Mouse (Mus musculus) adrenal gland, postnatal 14 days (tissue): ENCODE results near the gene Ociad2. TPM values are rescaled to one million over a fixed set of nuclear protein-coding genes. Genes with fewer than 3 reads are reported as not detected.
"Not testable (repeated sequence)": the region's sequence is repeated elsewhere in the genome, so short reads cannot be mapped to it uniquely, and the experiment has no call there.

Experiments used
- DNase-seq: peaks from one replicate; pipeline ENCODE4 v3.0.0; 2021; ENCODE audit warnings: mixed read lengths
- total RNA-seq: library from RNA; stranded (reverse); gene quantifications from 2 replicates; pipeline ENCODE4 v1.2.3, GENCODE M21; 2021

Gene Ociad2
- total RNA-seq, 1 experiment from 2014 or later: 20.6 TPM

GRCm38 (mm10) chr5:73353519-73353918 lies 12.7 kb upstream of the Ociad2 start:
- DNase-seq: no peak

DNA sequence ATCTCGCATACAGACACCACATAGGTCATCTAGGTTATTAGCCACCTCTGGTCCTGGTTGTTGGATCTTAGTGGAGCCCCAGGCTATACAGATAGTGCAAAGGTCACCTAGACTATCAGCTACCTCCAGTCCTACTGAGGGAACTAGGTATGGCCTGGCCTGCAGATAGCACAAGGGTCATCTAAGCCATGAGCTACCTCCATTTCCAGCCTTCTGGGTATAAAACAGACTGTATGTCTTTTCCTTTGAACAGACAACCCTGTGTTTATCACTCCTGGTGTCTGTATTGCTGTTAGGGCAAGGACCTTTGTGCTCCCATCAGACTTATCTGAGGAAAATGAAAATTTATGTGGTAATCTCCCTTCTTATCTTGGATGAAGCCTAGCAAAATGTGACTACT lies 11.0 kb upstream of the Ociad2 start:
- DNase-seq: no peak

DNA sequence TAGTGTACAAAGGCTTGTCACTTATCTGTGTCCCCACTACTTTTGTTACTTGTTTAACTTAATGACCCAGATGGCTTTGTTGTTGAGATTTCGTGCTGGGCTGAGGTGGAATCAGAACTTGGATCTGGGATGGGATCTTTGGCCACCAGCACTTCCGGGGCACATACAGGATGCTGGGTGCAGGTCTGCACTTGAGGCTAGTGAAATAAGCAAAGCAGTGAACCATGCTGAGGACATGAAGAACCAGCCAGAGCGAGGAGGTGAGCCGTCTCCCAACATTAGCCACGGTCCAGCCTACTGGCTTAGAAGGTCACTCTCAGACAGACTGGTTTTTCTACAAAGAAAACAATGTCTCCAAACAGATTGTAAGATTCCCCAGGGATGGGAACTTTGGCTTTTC lies 8.7 kb upstream of the Ociad2 start:
- DNase-seq: no peak

DNA sequence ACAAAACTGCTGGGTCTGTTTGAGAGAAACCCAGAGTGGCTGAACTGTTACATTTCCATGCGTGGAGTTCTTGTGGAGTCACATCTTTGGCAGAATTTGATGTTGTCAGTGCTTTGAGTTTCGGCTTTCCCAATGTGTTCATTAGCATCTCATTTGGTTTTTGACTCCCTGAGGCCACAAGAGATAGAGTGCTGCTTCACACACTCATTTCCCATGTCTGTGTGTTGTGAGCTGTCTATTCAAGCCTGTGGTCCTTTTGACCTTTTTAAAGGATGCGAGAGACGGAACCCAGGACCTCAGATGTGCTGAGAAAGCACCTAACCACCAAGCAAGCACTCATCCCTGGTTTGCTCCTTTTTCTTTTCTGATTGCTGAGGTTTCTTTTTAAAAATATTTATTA lies 4.4 kb upstream of the Ociad2 start:
- DNase-seq: no peak

DNA sequence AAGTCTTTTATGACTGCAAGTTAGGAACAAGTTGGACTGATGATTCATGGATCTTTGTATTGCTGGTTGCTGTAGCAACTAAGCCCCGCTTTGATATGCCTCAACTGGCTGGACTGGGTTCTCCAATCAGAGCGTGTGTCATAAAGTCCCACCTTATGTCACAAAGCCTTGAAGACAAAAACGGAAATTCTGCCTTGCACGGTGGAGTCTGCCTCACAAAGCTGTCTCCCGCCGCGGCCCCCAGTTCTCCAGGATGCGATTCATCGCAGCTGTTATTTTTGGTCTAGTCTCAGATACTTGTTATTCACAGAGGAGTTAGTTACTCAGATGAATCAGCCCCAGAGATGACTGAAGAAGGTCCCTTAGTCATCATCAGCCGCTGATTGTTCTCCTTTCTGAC lies 3.5 kb upstream of the Ociad2 start:
- peak; percentile 65 for DNase-seq

DNA sequence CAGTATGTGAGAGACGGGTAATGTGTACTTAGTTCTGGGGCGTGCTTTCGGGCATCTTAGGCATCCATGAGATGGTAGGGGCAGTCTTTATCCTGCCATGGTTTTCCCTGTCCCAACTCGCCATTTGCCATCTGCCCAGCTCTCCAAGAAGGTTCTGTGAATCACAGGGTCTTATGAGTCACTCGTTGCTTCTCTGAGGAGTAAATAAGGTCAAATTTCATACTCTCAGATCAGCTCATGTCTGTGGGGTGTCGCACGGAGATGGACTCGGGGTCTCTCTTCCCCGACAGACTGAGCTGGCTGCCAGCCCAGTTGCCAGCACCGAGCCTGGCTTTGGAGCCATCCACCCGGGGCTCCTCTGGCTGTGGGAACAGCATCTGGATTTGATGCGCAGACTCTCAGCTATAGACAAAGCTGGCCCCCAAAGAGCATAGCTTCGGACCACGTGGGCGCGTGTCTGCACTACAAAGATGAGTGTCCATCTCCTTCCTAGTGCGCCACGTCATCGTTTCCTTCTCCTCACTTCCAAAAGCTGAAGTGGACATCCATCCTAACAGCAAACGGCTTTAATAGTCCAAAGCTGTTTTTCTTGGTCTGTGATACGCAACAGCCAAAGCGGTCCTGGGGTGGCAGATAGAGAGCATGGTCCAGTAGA lies 2.0 kb upstream of the Ociad2 start:
- DNase-seq: no peak

DNA sequence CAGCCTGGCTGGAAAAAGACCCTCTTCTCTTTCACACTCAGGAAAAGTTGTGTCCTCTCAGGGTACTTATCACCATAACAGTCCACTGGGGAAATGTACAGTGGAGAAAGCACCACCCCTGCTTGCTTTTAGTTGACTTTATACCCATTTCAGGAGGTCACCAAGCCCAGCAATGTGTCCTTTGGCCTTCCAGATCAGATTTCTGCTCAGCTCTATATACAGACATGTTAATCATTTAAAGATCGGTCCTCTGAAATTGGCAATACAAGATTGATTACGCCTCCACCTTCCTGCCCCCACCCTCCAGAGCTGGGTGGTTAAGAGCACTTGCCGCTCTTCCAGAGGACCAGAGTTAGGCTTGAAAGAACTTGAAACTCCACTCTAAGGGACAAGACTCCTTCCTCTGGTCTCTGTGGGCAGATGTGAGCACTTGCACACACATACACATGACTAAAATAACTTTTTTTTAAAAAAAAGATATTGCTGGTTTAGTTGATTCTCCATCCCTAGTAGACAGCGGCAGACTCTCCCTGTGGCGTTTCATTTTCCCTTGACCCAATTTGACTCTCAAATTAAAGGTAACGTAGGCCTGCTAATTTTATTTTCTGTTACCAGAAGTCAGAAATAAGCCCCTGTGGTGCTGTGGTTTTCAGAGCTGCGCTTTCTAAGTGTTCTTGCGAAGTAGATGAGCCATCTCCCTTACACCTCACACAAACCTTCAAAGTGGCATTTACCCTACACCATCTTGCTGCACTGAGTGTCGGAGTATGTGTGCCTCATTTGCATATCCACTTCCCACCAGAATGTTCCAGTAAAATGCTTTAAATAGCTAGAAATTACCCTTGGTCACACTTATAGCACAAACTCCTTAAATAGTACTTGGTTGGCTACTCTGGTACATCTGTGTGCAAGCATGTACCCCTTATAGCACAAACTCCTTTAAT lies 777 bp downstream of the Ociad2 start:
- no peak for DNase-seq

DNA sequence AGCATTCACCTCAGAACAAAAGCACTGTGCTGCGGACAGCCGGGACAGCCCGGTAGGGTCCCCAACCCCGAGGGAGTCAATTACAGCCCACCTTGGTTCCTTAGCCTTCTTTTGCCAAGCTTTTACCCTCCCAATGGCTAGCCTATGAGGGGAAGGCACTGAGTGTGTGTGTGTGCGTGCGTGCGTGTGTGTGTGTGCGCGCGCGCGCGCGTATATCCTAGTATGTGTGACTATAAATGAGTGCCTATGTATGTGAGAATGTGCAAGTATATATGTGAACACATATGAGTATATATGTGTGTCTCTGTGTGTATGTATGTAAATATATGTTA lies 2.0 kb downstream of the Ociad2 start:
- no peak for DNase-seq

GRCm38 (mm10) chr5:73337961-73338831 lies 2.6 kb downstream of the Ociad2 start:
- peak; percentile 57 for DNase-seq

DNA sequence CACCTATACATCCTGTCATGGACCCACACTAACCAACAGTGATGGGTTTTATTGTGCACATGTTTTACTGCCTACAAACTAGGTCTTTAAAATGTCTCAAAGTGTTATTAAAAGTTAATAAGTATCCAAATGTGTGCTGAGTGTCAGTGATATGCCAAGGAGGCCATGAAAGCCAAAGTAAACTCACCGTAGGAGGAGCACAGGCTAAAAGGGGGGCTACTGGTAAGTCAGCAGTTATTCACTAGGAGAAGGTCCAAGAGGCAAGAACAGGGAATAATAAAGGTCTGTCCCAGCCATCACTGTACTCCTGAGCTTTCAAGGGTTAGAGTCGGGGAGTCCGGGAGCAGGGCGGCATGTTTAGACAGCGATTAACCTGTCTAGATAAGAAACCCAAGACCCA lies 4.4 kb downstream of the Ociad2 start:
- no peak for DNase-seq

- no peak for DNase-seq
Observed at GRCm38 (mm10) chr5:73331002-73331401, 9.8 kb downstream of the Ociad2 start.

- DNase-seq: no peak
Observed at GRCm38 (mm10) chr5:73324526-73325170, 16.2 kb downstream of the Ociad2 start.

DNA sequence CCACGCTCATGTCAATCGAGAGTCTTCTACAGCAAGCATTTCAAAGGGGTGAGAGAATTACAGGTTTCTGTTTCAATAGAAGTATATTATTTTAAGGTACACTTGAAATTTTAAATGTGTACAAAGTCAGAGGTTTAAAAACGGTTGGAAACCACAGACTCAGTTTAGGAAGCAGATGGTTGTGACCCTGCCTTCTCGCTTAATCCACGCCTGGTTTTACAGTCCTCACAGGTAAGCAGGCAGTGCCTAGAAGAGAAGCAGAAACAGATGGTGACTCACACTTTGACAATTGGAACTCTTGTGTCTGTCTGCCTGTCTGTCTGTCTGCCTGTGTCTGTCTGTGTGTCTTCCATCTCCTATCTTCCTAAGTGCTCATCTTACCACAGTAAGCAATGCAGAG lies 17.2 kb downstream of the Ociad2 start:
- no peak for DNase-seq

- DNase-seq: not testable (repeated sequence)
Observed at GRCm38 (mm10) chr5:73322684-73323083, 18.1 kb downstream of the Ociad2 start.

DNA sequence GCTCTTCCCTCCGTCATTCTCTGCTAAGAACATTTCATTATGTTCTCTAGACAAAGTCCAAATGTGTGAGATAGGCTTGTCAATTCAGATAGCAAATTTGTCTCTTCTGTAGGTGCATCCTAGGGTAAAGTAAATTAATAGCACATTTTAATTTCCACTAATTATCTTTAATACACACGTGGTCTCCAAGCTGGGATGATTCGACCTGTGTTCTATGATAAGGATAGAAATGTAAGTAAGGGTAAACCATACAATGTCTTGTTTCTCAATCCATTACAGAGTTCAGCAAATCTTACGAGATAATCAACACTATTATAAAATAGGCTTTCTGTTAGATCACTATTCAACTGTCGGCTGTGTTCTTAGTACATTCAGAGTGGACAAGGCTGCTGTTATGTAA lies 21.5 kb downstream of the Ociad2 start:
- no peak for DNase-seq

- DNase-seq: no peak
Observed at GRCm38 (mm10) chr5:73314654-73315053, 26.2 kb downstream of the Ociad2 start.

DNA sequence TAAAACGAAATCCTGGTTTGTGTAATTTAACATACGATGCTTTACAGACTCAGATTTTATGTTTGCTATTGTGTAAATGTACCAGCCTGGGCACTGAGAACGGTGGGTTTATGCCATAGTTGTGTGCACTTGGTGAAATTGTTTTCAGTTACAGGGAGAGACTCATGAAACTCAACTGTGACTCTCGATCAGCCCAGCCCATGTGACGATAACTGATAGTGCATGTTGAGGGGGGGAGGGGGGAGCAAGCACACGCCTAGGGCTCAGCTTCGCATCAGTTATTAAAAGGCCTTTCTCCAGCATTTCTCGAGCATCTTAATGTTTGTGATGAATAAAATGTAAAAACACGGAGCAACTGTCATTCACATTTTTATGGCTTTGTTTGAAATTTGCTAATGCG lies 27.2 kb downstream of the Ociad2 start:
- DNase-seq: no peak

DNA sequence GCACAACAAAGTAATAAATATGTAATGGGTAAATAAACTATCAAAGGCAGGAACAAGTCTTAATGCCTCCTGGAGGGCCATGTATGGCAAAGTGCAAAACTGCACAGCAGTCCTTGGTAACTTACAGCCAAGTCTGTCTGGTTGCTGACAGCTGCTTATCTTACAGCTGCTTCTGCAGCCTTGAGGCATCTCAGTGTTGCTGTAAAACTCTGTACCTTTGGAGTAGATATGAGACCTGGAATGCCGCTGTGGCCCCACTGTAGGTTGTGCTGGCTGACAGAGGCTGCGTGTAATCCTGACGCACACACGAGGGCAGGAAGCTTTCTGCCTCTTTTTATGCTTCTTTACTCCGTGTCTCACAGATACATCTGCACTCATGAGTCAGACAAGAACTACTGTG lies 29.4 kb downstream of the Ociad2 start:
- DNase-seq: no peak

DNA sequence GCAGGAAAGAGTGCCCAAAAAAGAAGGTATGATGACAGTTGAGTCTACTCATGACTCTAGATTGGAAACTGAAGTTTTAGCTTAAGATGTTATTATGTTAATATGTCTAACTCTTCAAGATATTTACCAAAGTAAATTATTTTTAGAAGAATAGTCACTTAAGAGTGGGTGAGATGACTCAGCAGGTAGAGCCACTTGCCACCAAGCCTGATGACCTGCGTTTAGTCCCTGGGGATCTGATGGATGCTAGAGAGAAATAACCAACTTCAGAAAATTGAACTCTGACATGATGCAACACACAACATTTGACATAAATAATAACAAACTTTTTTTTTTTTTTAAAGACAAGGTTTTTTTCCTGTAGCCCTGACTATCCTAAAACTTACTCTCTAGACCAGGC lies 30.4 kb downstream of the Ociad2 start:
- no peak for DNase-seq

DNA sequence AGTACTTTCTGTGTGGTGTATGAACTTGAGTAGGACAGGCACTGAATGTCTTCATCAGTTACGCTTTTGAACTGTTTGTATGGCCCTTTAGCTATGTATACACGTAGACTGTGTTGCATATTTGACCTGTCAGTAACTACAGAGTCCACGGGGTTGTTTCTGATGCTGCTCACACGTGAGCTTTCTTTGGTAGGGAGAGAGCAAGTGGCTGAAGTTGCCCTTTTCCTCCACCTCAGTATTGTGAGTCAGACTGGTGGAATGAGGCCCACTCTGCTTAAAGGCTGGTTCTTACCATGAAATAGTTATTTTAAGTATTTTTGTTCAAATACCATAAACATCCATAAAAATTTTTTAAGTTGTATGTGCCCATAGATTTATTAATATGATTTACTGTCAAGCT lies 31.3 kb downstream of the Ociad2 start:
- DNase-seq: no peak

DNA sequence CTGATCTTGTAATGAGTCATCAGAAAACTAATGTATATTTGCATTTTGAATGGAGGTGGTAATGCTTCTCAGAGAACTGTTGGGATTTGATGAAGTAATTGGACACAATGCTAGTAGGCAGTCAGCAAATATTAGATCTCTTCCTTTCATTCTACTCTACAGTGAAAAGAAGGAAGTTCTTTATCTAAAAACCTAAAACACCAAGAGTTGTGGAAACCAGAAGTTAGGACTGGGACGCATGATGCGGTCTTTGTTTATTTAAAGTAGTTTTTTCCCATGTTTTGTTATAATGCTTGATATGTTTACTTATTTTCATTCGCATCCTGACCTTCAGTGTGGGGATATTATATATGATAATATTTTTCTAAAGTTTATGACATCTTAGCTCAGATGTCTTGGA lies 33.5 kb downstream of the Ociad2 start:
- DNase-seq: no peak

- no peak for DNase-seq
Observed at GRCm38 (mm10) chr5:73306486-73306885, 34.3 kb downstream of the Ociad2 start.
